Mouse (Mus musculus): ENCODE data around the gene Syce1. TPM values are rescaled to one million over a fixed set of nuclear protein-coding genes. Genes with fewer than 3 reads are reported as not detected.
"Not testable (repeated sequence)": the region's sequence is repeated elsewhere in the genome, so short reads cannot be mapped to it uniquely, and the experiment has no call there.

Syce1 gene
- total and polyA plus RNA-seq, 3 experiments: not detected

DNA sequence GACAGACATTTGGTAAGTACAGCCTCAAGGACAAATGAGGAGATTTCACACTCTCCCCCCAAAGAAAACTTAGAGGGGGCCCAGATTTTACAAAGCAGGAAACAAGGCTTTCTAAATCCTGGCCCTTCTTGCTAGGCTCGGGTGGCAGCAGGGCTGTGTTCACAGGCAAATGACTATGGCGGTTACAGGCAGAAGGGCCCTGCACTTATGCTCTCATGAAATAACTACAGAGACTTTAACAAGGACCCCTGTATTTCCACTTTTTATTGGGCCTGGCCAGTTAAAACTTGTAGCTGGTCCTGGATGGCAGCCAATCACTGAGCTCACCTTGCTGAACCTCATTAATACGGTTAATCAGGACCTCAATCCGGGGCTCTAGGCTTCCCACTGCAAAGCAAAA lies 7.1 kb downstream of the Syce1 start:
- Histone ChIP-seq H3K36me3 (ENCODE audit: control insufficient read depth in 1 of 2, insufficient read depth in 2 of 2, low read length in 2 of 2) (no peaks in the 10 kb centered on the region), H3K27me3 (ENCODE audit: control insufficient read depth in 1 of 2, insufficient read depth in 2 of 2, low read length in 2 of 2) (peaks cover 0 to 9% of the 10 kb centered on the region in 2 experiments; a peak in 3 of 4 replicates), H3K9ac (ENCODE audit: control insufficient read depth, low read depth, low read length, poor library complexity, severe bottlenecking) (no peak overlapping the region), H3K9me3 (replicated peaks; ENCODE audit: insufficient read depth, low read length) (no peaks in the 10 kb centered on the region), H3K79me2 (ENCODE audit: control insufficient read depth, insufficient read depth, low read length, poor library complexity) (no peaks in the 10 kb centered on the region), H3K27ac (ENCODE audit: control insufficient read depth, low read depth, low read length) (no peak overlapping the region), H3K4me1 (ENCODE audit: control insufficient read depth in 1 of 2, insufficient read depth in 2 of 2, low read length in 2 of 2) (no peaks in the 10 kb centered on the region), H3K4me3 (ENCODE audit: control insufficient read depth in 1 of 2, insufficient read depth in 1 of 2, low read depth in 2 of 2, low read length in 2 of 2) (no peak overlapping the region)
- DNase-seq (ENCODE audit: low read depth, low spot score): no peak
- TF ChIP-seq ZMIZ1 (IDR thresholded peaks at IDR 0.05; ENCODE audit: low read depth, low read length) (no peak), POLR2AphosphoS5 (IDR thresholded peaks at IDR 0.05; ENCODE audit: borderline replicate concordance, low read depth, low read length) (no peak), CHD1 (IDR thresholded peaks at IDR 0.05; ENCODE audit: low read depth, low read length) (no peak), E2F4 (IDR thresholded peaks at IDR 0.05; ENCODE audit: borderline replicate concordance, low read depth, low read length) (no peak), CTCF (IDR thresholded peaks at IDR 0.05 in 2 of 3, conservative IDR thresholded peaks at IDR 0.05 in 1 of 3; ENCODE audit: control insufficient read depth in 1 of 3, insufficient read depth in 1 of 3, low read depth in 2 of 3, low read length in 3 of 3, poor library complexity in 1 of 3, severe bottlenecking in 1 of 3) (no peak), POLR2A (IDR thresholded peaks at IDR 0.05; ENCODE audit: control insufficient read depth in 1 of 2, insufficient read depth in 1 of 2, low read depth in 1 of 2, low read length in 2 of 2, poor library complexity in 1 of 2) (no peak), BHLHE40 (IDR thresholded peaks at IDR 0.05; ENCODE audit: borderline replicate concordance, low read depth, low read length) (no peak), HCFC1 (IDR thresholded peaks at IDR 0.05; ENCODE audit: low read depth, low read length) (no peak), USF2 (IDR thresholded peaks at IDR 0.05; ENCODE audit: borderline replicate concordance in 1 of 2, insufficient read depth in 1 of 2, low read depth in 1 of 2, low read length in 2 of 2) (no peak), MXI1 (IDR thresholded peaks at IDR 0.05; ENCODE audit: low read depth, low read length) (no peak), ELF1 (IDR thresholded peaks at IDR 0.05; ENCODE audit: low read depth, low read length) (no peak), ZKSCAN1 (IDR thresholded peaks at IDR 0.05; ENCODE audit: low read depth, low read length) (no peak)

GRCm38 (mm10) chr7:140765888-140766739 lies 21.5 kb downstream of the Syce1 start:
- no peaks in the 10 kb centered on the region for H3K4me1 ChIP-seq (ENCODE audit: control insufficient read depth in 1 of 2, insufficient read depth in 2 of 2, low read length in 2 of 2)
- no peaks in the 10 kb centered on the region for H3K79me2 ChIP-seq (ENCODE audit: control insufficient read depth, insufficient read depth, low read length, poor library complexity)
- H3K36me3 ChIP-seq (ENCODE audit: control insufficient read depth in 1 of 2, insufficient read depth in 2 of 2, low read length in 2 of 2): no peaks in the 10 kb centered on the region
- no peaks in the 10 kb centered on the region for H3K27me3 ChIP-seq (ENCODE audit: control insufficient read depth in 1 of 2, insufficient read depth in 2 of 2, low read length in 2 of 2)
- no peaks in the 10 kb centered on the region for H3K9me3 ChIP-seq (replicated peaks; ENCODE audit: insufficient read depth, low read length)
- peak; percentile 46 for DNase-seq (ENCODE audit: low read depth, low spot score)
- TF ChIP-seq USF2 (IDR thresholded peaks at IDR 0.05; ENCODE audit: borderline replicate concordance in 1 of 2, insufficient read depth in 1 of 2, low read depth in 1 of 2, low read length in 2 of 2) (no peak), EP300 (IDR thresholded peaks at IDR 0.05; ENCODE audit: low read depth in 1 of 2, low read length in 2 of 2) (0 out of 4 replicates have a peak, but pooled peaks of 1 of the 2 experiments have one; percentile 30), NRF1 (IDR thresholded peaks at IDR 0.05; ENCODE audit: insufficient read depth, low read depth, low read length, poor library complexity, severe bottlenecking) (no peak), RAD21 (IDR thresholded peaks at IDR 0.05; ENCODE audit: low read depth, low read length) (peak; percentile 11), SMC3 (IDR thresholded peaks at IDR 0.05; ENCODE audit: low read depth, low read length) (peak; percentile 26), CTCF (IDR thresholded peaks at IDR 0.05 in 2 of 3, conservative IDR thresholded peaks at IDR 0.05 in 1 of 3; ENCODE audit: control insufficient read depth in 1 of 3, insufficient read depth in 1 of 3, low read depth in 2 of 3, low read length in 3 of 3, poor library complexity in 1 of 3, severe bottlenecking in 1 of 3) (peak in 2 of 3 experiments; percentile 17 to 20; a peak in 3 of 6 replicates), RCOR1 (IDR thresholded peaks at IDR 0.05; ENCODE audit: low read depth, low read length) (peak; percentile 41; the same call in 1 of the 2 replicates), GATA1 (IDR thresholded peaks at IDR 0.05; ENCODE audit: low read depth, low read length) (peak; percentile 56)
- no peak overlapping the region for H3K9ac ChIP-seq (ENCODE audit: control insufficient read depth, low read depth, low read length, poor library complexity, severe bottlenecking)
- no peak overlapping the region for H3K4me3 ChIP-seq (ENCODE audit: control insufficient read depth in 1 of 2, insufficient read depth in 1 of 2, low read depth in 2 of 2, low read length in 2 of 2)
- H3K27ac ChIP-seq (ENCODE audit: control insufficient read depth, low read depth, low read length): no peak overlapping the region

GRCm38 (mm10) chr7:140765391-140765790 lies 22.3 kb downstream of the Syce1 start:
- not testable (repeated sequence) for H3K4me3 ChIP-seq (ENCODE audit: control insufficient read depth in 1 of 2, insufficient read depth in 1 of 2, low read depth in 2 of 2, low read length in 2 of 2); H3K9ac ChIP-seq (ENCODE audit: control insufficient read depth, low read depth, low read length, poor library complexity, severe bottlenecking); H3K27me3 ChIP-seq (ENCODE audit: control insufficient read depth in 1 of 2, insufficient read depth in 2 of 2, low read length in 2 of 2); H3K27ac ChIP-seq (ENCODE audit: control insufficient read depth, low read depth, low read length); H3K36me3 ChIP-seq (ENCODE audit: control insufficient read depth in 1 of 2, insufficient read depth in 2 of 2, low read length in 2 of 2); H3K9me3 ChIP-seq (replicated peaks; ENCODE audit: insufficient read depth, low read length); H3K4me1 ChIP-seq (ENCODE audit: control insufficient read depth in 1 of 2, insufficient read depth in 2 of 2, low read length in 2 of 2); H3K79me2 ChIP-seq (ENCODE audit: control insufficient read depth, insufficient read depth, low read length, poor library complexity); DNase-seq (ENCODE audit: low read depth, low spot score)

Data from MEL (cell line).